Mouse (Mus musculus): ENCODE results near the gene Msln. TPM values are rescaled to one million over a fixed set of nuclear protein-coding genes. Genes with fewer than 3 reads are reported as not detected.

Gene Msln
- polyA plus RNA-seq (2015; fragmentation: Nextera tagmentation; extraction: Ambion mirVana) = 42.8 and 68.0 TPM in 2 replicates

GRCm38 (mm10) chr17:25754241-25754640, at the start of gene Msln:
Gene Msln, minus strand, starts transcription at chr17:25754378.
- Histone ChIP-seq H3K9ac (ENCODE audit: low read length) (no peak within 1 kb of the TSS), H3K36me3 (ENCODE audit: control insufficient read depth, insufficient read depth, low read length) (no peaks in the 10 kb centered on the region), H3K27ac (ENCODE audit: low read length) (peak within 1 kb of the TSS; percentile 59), H3K4me3 (ENCODE audit: low read length) (no peak within 1 kb of the TSS), H3K9me3 (ENCODE audit: control insufficient read depth, low read length) (no peaks in the 10 kb centered on the region), H3K4me1 (replicated peaks; ENCODE audit: control insufficient read depth, insufficient read depth, low read length) (peaks cover 13% of the 10 kb centered on the region), H3K27me3 (ENCODE audit: control insufficient read depth, insufficient read depth, low read depth, low read length) (no peaks in the 10 kb centered on the region), H3K4me2 (ENCODE audit: low read depth, low read length) (no peak within 1 kb of the TSS)
- 74% methylated on average over 9 of the region's 9 CpGs for WGBS
- ATAC-seq (ENCODE audit: low read depth) = no peak

- Histone ChIP-seq H3K4me2 (ENCODE audit: low read depth, low read length) (no peak overlapping the region), H3K9me3 (ENCODE audit: control insufficient read depth, low read length) (no peaks in the 10 kb centered on the region), H3K27me3 (ENCODE audit: control insufficient read depth, insufficient read depth, low read depth, low read length) (peaks cover 1% of the 10 kb centered on the region; the same call in 1 of the 2 replicates), H3K4me3 (ENCODE audit: low read length) (no peak overlapping the region), H3K36me3 (ENCODE audit: control insufficient read depth, insufficient read depth, low read length) (no peaks in the 10 kb centered on the region), H3K27ac (ENCODE audit: low read length) (no peak overlapping the region), H3K4me1 (replicated peaks; ENCODE audit: control insufficient read depth, insufficient read depth, low read length) (no peaks in the 10 kb centered on the region), H3K9ac (ENCODE audit: low read length) (no peak overlapping the region)
- 7% methylated on average over 10 of the region's 10 CpGs for WGBS
- ATAC-seq (ENCODE audit: low read depth) = 0 out of 2 replicates have a peak, but pooled peaks have one; percentile 40
Measured at GRCm38 (mm10) chr17:25802825-25803517, 48.8 kb upstream of the Msln start.

- H3K4me1 ChIP-seq (replicated peaks; ENCODE audit: control insufficient read depth, insufficient read depth, low read length) = peaks cover 9% of the 10 kb centered on the region
- H3K9ac ChIP-seq (ENCODE audit: low read length) = no peak overlapping the region
- H3K9me3 ChIP-seq (ENCODE audit: control insufficient read depth, low read length) = no peaks in the 10 kb centered on the region
- H3K36me3 ChIP-seq (ENCODE audit: control insufficient read depth, insufficient read depth, low read length) = no peaks in the 10 kb centered on the region
- H3K27me3 ChIP-seq (ENCODE audit: control insufficient read depth, insufficient read depth, low read depth, low read length) = no peaks in the 10 kb centered on the region
- 4% methylated on average over 6 of the region's 6 CpGs for WGBS
- H3K27ac ChIP-seq (ENCODE audit: low read length) = no peak overlapping the region
- ATAC-seq (ENCODE audit: low read depth) = peak; percentile 32; the same call in 1 of the 2 replicates
- no peak overlapping the region for H3K4me3 ChIP-seq (ENCODE audit: low read length)
- H3K4me2 ChIP-seq (ENCODE audit: low read depth, low read length) = no peak overlapping the region
Measured at GRCm38 (mm10) chr17:25801029-25801428, 46.9 kb upstream of the Msln start.

- peak; percentile 86 for ATAC-seq (ENCODE audit: low read depth)
- under 1% methylated on average over 32 of the region's 35 CpGs for WGBS
- peak within 1 kb of the TSS; percentile 2; the same call in 1 of the 2 replicates for H3K27ac ChIP-seq (ENCODE audit: low read length)
Measured at GRCm38 (mm10) chr17:25796951-25797369, 42.8 kb upstream of the Msln start, which contains the start of gene Metrn. Gene Metrn, minus strand, starts transcription at chr17:25797136.

GRCm38 (mm10) chr17:25796211-25796771, 42.1 kb upstream of the Msln start:
- H3K27me3 ChIP-seq (ENCODE audit: control insufficient read depth, insufficient read depth, low read depth, low read length) = no peaks in the 10 kb centered on the region
- under 1% methylated on average over 37 of the region's 37 CpGs for WGBS
- H3K27ac ChIP-seq (ENCODE audit: low read length) = peak overlapping the region; percentile 2; the same call in 1 of the 2 replicates
- peaks cover 36% of the 10 kb centered on the region for H3K4me1 ChIP-seq (replicated peaks; ENCODE audit: control insufficient read depth, insufficient read depth, low read length)
- H3K4me2 ChIP-seq (ENCODE audit: low read depth, low read length) = peak overlapping the region; percentile 87
- peak overlapping the region; percentile 79 for H3K4me3 ChIP-seq (ENCODE audit: low read length)
- peak overlapping the region; percentile 77 for H3K9ac ChIP-seq (ENCODE audit: low read length)
- H3K36me3 ChIP-seq (ENCODE audit: control insufficient read depth, insufficient read depth, low read length) = no peaks in the 10 kb centered on the region
- H3K9me3 ChIP-seq (ENCODE audit: control insufficient read depth, low read length) = no peaks in the 10 kb centered on the region
- 0 out of 2 replicates have a peak, but pooled peaks have one; percentile 3 for ATAC-seq (ENCODE audit: low read depth)

More at GRCm38 (mm10) chr17:25796951-25797369, 42.8 kb upstream of the Msln start, which contains the start of gene Metrn:
- Histone ChIP-seq H3K27me3 (ENCODE audit: control insufficient read depth, insufficient read depth, low read depth, low read length) (no peaks in the 10 kb centered on the region), H3K4me2 (ENCODE audit: low read depth, low read length) (peak within 1 kb of the TSS; percentile 87), H3K36me3 (ENCODE audit: control insufficient read depth, insufficient read depth, low read length) (no peaks in the 10 kb centered on the region), H3K4me1 (replicated peaks; ENCODE audit: control insufficient read depth, insufficient read depth, low read length) (peaks cover 33% of the 10 kb centered on the region), H3K9me3 (ENCODE audit: control insufficient read depth, low read length) (no peaks in the 10 kb centered on the region), H3K4me3 (ENCODE audit: low read length) (peak within 1 kb of the TSS; percentile 79), H3K9ac (ENCODE audit: low read length) (peak within 1 kb of the TSS; percentile 77)

GRCm38 (mm10) chr17:25795609-25796092, 41.5 kb upstream of the Msln start, which contains the start of gene AC134908.4:
Gene AC134908.4, minus strand, starts transcription at chr17:25795659.
- Histone ChIP-seq H3K27me3 (ENCODE audit: control insufficient read depth, insufficient read depth, low read depth, low read length) (no peaks in the 10 kb centered on the region), H3K27ac (ENCODE audit: low read length) (peak within 1 kb of the TSS; percentile 2; the same call in 1 of the 2 replicates), H3K4me3 (ENCODE audit: low read length) (peak within 1 kb of the TSS; percentile 79), H3K36me3 (ENCODE audit: control insufficient read depth, insufficient read depth, low read length) (no peaks in the 10 kb centered on the region), H3K9ac (ENCODE audit: low read length) (peak within 1 kb of the TSS; percentile 77), H3K9me3 (ENCODE audit: control insufficient read depth, low read length) (no peaks in the 10 kb centered on the region), H3K4me1 (replicated peaks; ENCODE audit: control insufficient read depth, insufficient read depth, low read length) (peaks cover 42% of the 10 kb centered on the region), H3K4me2 (ENCODE audit: low read depth, low read length) (peak within 1 kb of the TSS; percentile 87)
- ATAC-seq (ENCODE audit: low read depth) = no peak
- WGBS = 24% methylated on average over 6 of the region's 6 CpGs

- no peak for ATAC-seq (ENCODE audit: low read depth)
- no peak overlapping the region for H3K27ac ChIP-seq (ENCODE audit: low read length)
- no peaks in the 10 kb centered on the region for H3K9me3 ChIP-seq (ENCODE audit: control insufficient read depth, low read length)
- no peak overlapping the region for H3K9ac ChIP-seq (ENCODE audit: low read length)
- no peaks in the 10 kb centered on the region for H3K27me3 ChIP-seq (ENCODE audit: control insufficient read depth, insufficient read depth, low read depth, low read length)
- H3K4me1 ChIP-seq (replicated peaks; ENCODE audit: control insufficient read depth, insufficient read depth, low read length) = peaks cover 42% of the 10 kb centered on the region
- H3K36me3 ChIP-seq (ENCODE audit: control insufficient read depth, insufficient read depth, low read length) = no peaks in the 10 kb centered on the region
- WGBS = 87% methylated on average over 17 of the region's 17 CpGs
- peak overlapping the region; percentile 87 for H3K4me2 ChIP-seq (ENCODE audit: low read depth, low read length)
- no peak overlapping the region for H3K4me3 ChIP-seq (ENCODE audit: low read length)
Measured at GRCm38 (mm10) chr17:25794998-25795397, 40.8 kb upstream of the Msln start.

- no peak for ATAC-seq (ENCODE audit: low read depth)
- Histone ChIP-seq H3K4me2 (ENCODE audit: low read depth, low read length) (no peak overlapping the region), H3K36me3 (ENCODE audit: control insufficient read depth, insufficient read depth, low read length) (peaks cover 7% of the 10 kb centered on the region; the same call in 1 of the 2 replicates), H3K4me3 (ENCODE audit: low read length) (no peak overlapping the region), H3K4me1 (replicated peaks; ENCODE audit: control insufficient read depth, insufficient read depth, low read length) (peaks cover 42% of the 10 kb centered on the region), H3K9ac (ENCODE audit: low read length) (no peak overlapping the region), H3K9me3 (ENCODE audit: control insufficient read depth, low read length) (no peaks in the 10 kb centered on the region), H3K27ac (ENCODE audit: low read length) (peak overlapping the region; percentile 37; the same call in 1 of the 2 replicates), H3K27me3 (ENCODE audit: control insufficient read depth, insufficient read depth, low read depth, low read length) (no peaks in the 10 kb centered on the region)
- WGBS = 66% methylated on average over 13 of the region's 13 CpGs
Measured at GRCm38 (mm10) chr17:25794197-25794596, 40.0 kb upstream of the Msln start.

GRCm38 (mm10) chr17:25792615-25793014, 38.4 kb upstream of the Msln start, which contains the start of gene Fam173a:
Gene Fam173a, minus strand, starts transcription at chr17:25792901.
- Histone ChIP-seq H3K9me3 (ENCODE audit: control insufficient read depth, low read length) (no peaks in the 10 kb centered on the region), H3K4me2 (ENCODE audit: low read depth, low read length) (peak within 1 kb of the TSS; percentile 94), H3K4me3 (ENCODE audit: low read length) (peak within 1 kb of the TSS; percentile 96), H3K27me3 (ENCODE audit: control insufficient read depth, insufficient read depth, low read depth, low read length) (no peaks in the 10 kb centered on the region), H3K36me3 (ENCODE audit: control insufficient read depth, insufficient read depth, low read length) (peaks cover 16% of the 10 kb centered on the region; the same call in 1 of the 2 replicates), H3K4me1 (replicated peaks; ENCODE audit: control insufficient read depth, insufficient read depth, low read length) (peaks cover 41% of the 10 kb centered on the region), H3K27ac (ENCODE audit: low read length) (peak within 1 kb of the TSS; percentile 99), H3K9ac (ENCODE audit: low read length) (peak within 1 kb of the TSS; percentile 89)
- WGBS = under 1% methylated on average over 14 of the region's 14 CpGs
- ATAC-seq (ENCODE audit: low read depth) = peak; percentile 89

All from lung, embryonic 16.5 days (tissue).